Mouse (Mus musculus) C2C12 (cell line): Measurements from ENCODE around the gene Tiam2.

Source experiments
- CTCF ChIP-seq: IDR thresholded peaks from one replicate; pipeline ENCODE4 v1.5.1; 2011; ENCODE audit not compliant: control insufficient read depth, insufficient read depth, insufficient read length
- MAX ChIP-seq: IDR thresholded peaks from one replicate; pipeline ENCODE4 v1.6.1; 2011; ENCODE audit warnings: mild to moderate bottlenecking, control low read depth
- MYOD1 ChIP-seq: IDR thresholded peaks from one replicate; pipeline ENCODE4 v1.6.1; 2011; ENCODE audit warnings: low read depth; ENCODE audit not compliant: control insufficient read depth, insufficient read length
- USF1 ChIP-seq: IDR thresholded peaks from one replicate; pipeline ENCODE4 v1.6.1; 2011; ENCODE audit warnings: low read depth, mild to moderate bottlenecking, control low read depth, moderate library complexity

DNA sequence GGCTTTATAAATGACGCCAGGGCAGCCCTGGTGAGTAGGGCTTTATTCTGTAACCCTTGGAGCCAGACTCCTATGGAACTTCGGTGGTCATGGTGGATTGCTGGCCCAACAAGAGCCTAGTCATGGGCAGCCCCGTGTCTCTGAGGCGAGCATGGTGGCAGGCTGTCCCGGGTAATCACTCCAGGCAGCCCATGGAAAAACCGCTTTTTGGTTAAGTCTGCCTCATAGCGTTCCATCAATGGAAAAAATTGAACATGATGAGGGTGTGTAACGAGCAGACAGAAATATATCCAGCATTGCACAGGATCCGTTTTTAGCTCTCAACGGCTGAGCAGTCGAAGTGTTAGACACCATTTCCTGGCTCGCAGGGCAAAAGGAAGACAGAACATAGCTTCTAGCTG lies 70.5 kb downstream of the Tiam2 start:
- no peak for TF ChIP-seq MAX
- no peak for TF ChIP-seq CTCF
- no peak for TF ChIP-seq MYOD1
- TF ChIP-seq USF1: no peak
